Mouse (Mus musculus) lung, postnatal 0 days (tissue): Measurements from ENCODE around the gene Pga5.

Experiments used
- CTCF ChIP-seq: IDR thresholded peaks from 2 replicates; pipeline ENCODE4 v1.5.1; 2016; ENCODE audit warnings: antibody characterized with exemption, mild to moderate bottlenecking
- EP300 ChIP-seq: IDR thresholded peaks from 2 replicates; pipeline ENCODE4 v1.6.1; 2016; ENCODE audit warnings: antibody characterized with exemption, mild to moderate bottlenecking, control low read depth

DNA sequence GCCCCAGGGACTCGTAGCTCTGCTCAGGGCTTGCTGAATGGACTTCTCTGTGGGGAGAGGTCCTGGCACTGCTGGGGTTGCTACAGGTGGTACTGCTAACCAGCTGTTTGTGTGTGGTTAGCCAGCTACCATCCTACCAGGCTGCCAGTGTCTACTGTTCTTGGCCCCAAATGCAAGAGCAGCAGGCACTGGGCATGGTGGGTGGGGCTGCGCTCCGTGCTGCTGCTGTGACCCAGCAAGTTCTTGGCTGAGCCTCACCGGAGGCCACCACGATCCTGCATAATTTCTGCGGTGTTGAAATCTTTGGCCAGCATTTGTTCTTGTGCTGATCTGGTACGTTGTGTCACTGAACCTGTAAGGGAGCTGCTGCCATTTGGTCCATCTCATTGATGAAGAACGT lies 25.6 kb upstream of the Pga5 start:
- TF ChIP-seq CTCF (no peak), EP300 (no peak)
